Mouse (Mus musculus) ES-E14 (cell line): ENCODE data around the gene Stox2. TPM values are rescaled to one million over a fixed set of nuclear protein-coding genes. Genes with fewer than 3 reads are reported as not detected.

Experiments
- DNase-seq: peaks from one replicate; pipeline ENCODE4 v3.0.0-alpha.2; 2013; ENCODE audit warnings: low read depth, low spot score
- H3K27ac ChIP-seq: 2 replicates; pipeline ENCODE4 v1.5.1; 2012; ENCODE audit warnings: low read depth, mild to moderate bottlenecking, low read length, moderate library complexity, mixed read lengths; ENCODE audit not compliant: poor library complexity, insufficient read depth, severe bottlenecking
- H3K36me3 ChIP-seq: 2 replicates; pipeline ENCODE4 v1.6.1; 2012; ENCODE audit warnings: mild to moderate bottlenecking, low read length, moderate library complexity, mixed read lengths; ENCODE audit not compliant: control insufficient read depth, poor library complexity, insufficient read depth, severe bottlenecking
- H3K4me1 ChIP-seq, 2 experiments: fragments of 150-350 bp in 1 of 2; sonication (generic) in 1 of 2; 2 replicates each; pipeline ENCODE4 v1.6.1; 2012; ENCODE audit warnings: low read length in 2 of 2, mild to moderate bottlenecking in 1 of 2, mixed read lengths in 1 of 2; ENCODE audit not compliant: control insufficient read depth in 2 of 2, insufficient read depth in 2 of 2, poor library complexity in 1 of 2
- H3K4me3 ChIP-seq, 2 experiments: fragments of 150-350 bp in 1 of 2; sonication (generic) in 1 of 2; 2 replicates each; pipeline ENCODE4 v1.5.1; 2012; ENCODE audit warnings: low read length in 2 of 2, low read depth in 1 of 2, mild to moderate bottlenecking in 1 of 2, mixed read lengths in 1 of 2; ENCODE audit not compliant: insufficient read depth in 1 of 2, poor library complexity in 1 of 2, severe bottlenecking in 1 of 2
- H3K9ac ChIP-seq: 2 replicates; pipeline ENCODE4 v1.6.1; 2012; ENCODE audit warnings: low read depth, mild to moderate bottlenecking, low read length, mixed read lengths; ENCODE audit not compliant: poor library complexity, insufficient read depth, severe bottlenecking
- H3K9me3 ChIP-seq: fragments of 150-350 bp; sonication (generic); 2 replicates; pipeline ENCODE4 v1.6.1; 2012; ENCODE audit warnings: low read depth, mild to moderate bottlenecking, low read length; ENCODE audit not compliant: control insufficient read depth, insufficient read depth
- CHD2 ChIP-seq: IDR thresholded peaks from 2 replicates; pipeline ENCODE4 v1.6.1; 2014; ENCODE audit warnings: mild to moderate bottlenecking, low read depth, low read length, inconsistent platforms
- HCFC1 ChIP-seq: IDR thresholded peaks from 2 replicates; pipeline ENCODE4 v1.6.1; 2012; ENCODE audit warnings: low read length, inconsistent platforms, borderline replicate concordance; ENCODE audit not compliant: insufficient read depth
- MAFK ChIP-seq: IDR thresholded peaks from 2 replicates; pipeline ENCODE4 v1.6.1; 2014; ENCODE audit warnings: mild to moderate bottlenecking, low read depth, low read length, inconsistent platforms; ENCODE audit not compliant: insufficient read depth
- ZC3H11A ChIP-seq: IDR thresholded peaks from 2 replicates; pipeline ENCODE4 v1.6.1; 2012; ENCODE audit warnings: low read depth, mild to moderate bottlenecking, inconsistent platforms, low read length, borderline replicate concordance
- ZNF384 ChIP-seq: IDR thresholded peaks from 2 replicates; pipeline ENCODE4 v1.6.1; 2012; ENCODE audit warnings: low read depth, low read length, inconsistent platforms
- in situ Hi-C, 2 experiments: fragments of 600-800 bp; cut with MboI; formaldehyde crosslinking; loops; one replicate each; pipeline ENCODE4 v1.15.1; 2025; ENCODE audit warnings: low sequenced_read_pairs in 2 of 2, inconsistent platforms in 1 of 2; ENCODE audit not compliant: unreplicated experiment in 2 of 2
- total RNA-seq: library from RNA; depleted of rRNA; stranded (reverse); fragments of 300-350 nt; gene quantifications from 2 replicates; pipeline ENCODE4 v1.2.3, GENCODE M21; 2012

Stox2 gene
- total RNA-seq, 1 experiment, result 6.8 TPM

DNA sequence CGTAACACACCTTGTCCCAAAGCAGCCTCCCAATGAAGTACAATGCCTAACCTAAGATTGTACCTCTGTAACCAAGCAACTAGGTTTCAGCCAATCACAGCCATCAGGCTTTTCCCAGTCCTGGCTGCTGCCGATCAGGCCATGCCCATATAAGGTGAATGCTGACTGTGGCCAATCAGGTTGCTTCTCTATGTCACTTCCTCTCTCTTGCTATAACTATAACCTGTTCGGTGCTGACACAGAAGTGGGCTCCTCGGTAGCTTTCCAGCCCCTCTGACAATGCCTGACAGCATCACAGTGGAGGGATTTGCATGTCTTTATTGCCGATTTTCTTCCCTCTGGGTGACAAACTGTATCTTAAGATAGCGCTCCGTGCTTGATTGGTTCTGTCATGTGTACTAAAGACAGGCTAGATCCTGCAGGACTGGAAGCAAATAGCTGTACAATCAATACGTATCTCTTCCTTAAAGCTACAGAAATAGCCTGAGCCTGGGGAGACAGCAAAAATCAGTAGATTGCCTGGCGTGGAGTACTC is 111.9 kb downstream of the Stox2 start:
- Histone ChIP-seq H3K4me1 (peaks cover 6 to 11% of the 10 kb centered on the region in 2 experiments; a peak in 3 of 4 replicates), H3K9ac (peak overlapping the region; percentile 57; the same call in 1 of the 2 replicates), H3K27ac (peak overlapping the region; percentile 66), H3K9me3 (no peaks in the 10 kb centered on the region), H3K4me3 (peak overlapping the region; percentile 59 to 75), H3K36me3 (no peaks in the 10 kb centered on the region)
- in situ Hi-C loops, result no loop called here
- TF ChIP-seq ZC3H11A (no peak), MAFK (peak; percentile 69)
- peak; percentile 66 for DNase-seq

GRCm38 (mm10) chr8:47332941-47333340 is 113.2 kb downstream of the Stox2 start:
- no peak overlapping the region; the same call in 1 of the 2 replicates for H3K27ac ChIP-seq
- H3K36me3 ChIP-seq, result no peaks in the 10 kb centered on the region
- TF ChIP-seq CHD2 (no peak), ZC3H11A (no peak), HCFC1 (no peak), MAFK (no peak), ZNF384 (no peak)
- H3K9ac ChIP-seq, result no peak overlapping the region
- H3K4me1 ChIP-seq, result peaks cover 4 to 6% of the 10 kb centered on the region in 2 experiments; a peak in 3 of 4 replicates
- H3K4me3 ChIP-seq, result no peak overlapping the region
- H3K9me3 ChIP-seq, result no peaks in the 10 kb centered on the region
- in situ Hi-C loops, result no loop called here
- DNase-seq, result no peak

- Histone ChIP-seq H3K27ac (no peak overlapping the region), H3K36me3 (no peaks in the 10 kb centered on the region), H3K9ac (no peak overlapping the region), H3K4me1 (peaks cover 0 to 4% of the 10 kb centered on the region in 2 experiments; a peak in 3 of 4 replicates), H3K4me3 (no peak overlapping the region), H3K9me3 (no peaks in the 10 kb centered on the region)
- TF ChIP-seq MAFK (no peak), CHD2 (no peak), HCFC1 (no peak), ZNF384 (no peak), ZC3H11A (no peak)
- DNase-seq, result no peak
- in situ Hi-C loops, result no loop called here
Measured at GRCm38 (mm10) chr8:47330982-47331381, 115.2 kb downstream of the Stox2 start.

GRCm38 (mm10) chr8:47326348-47326747 is 119.8 kb downstream of the Stox2 start:
- no peak overlapping the region for H3K9ac ChIP-seq
- DNase-seq, result no peak
- no peaks in the 10 kb centered on the region for H3K36me3 ChIP-seq
- no peak for TF ChIP-seq CHD2
- TF ChIP-seq ZNF384, result no peak
- no peak for TF ChIP-seq ZC3H11A
- TF ChIP-seq MAFK, result no peak
- TF ChIP-seq HCFC1, result no peak
- in situ Hi-C loops, result no loop called here
- H3K4me3 ChIP-seq, result no peak overlapping the region
- peaks cover 3 to 24% of the 10 kb centered on the region in 2 experiments; a peak in 3 of 4 replicates for H3K4me1 ChIP-seq
- H3K27ac ChIP-seq, result no peak overlapping the region
- H3K9me3 ChIP-seq, result no peaks in the 10 kb centered on the region
